Mouse (Mus musculus) liver (tissue): ENCODE results near the gene Aldh1l1.

Experiments
- DNase-seq: peaks from one replicate; pipeline ENCODE4 v3.0.0-alpha.2; 2020; ENCODE audit warnings: mixed read lengths

The Aldh1l1 gene

GRCm38 (mm10) chr6:90553197-90553596, 67.0 kb downstream of the Aldh1l1 start:
- no peak for DNase-seq

- no peak for DNase-seq
Observed at GRCm38 (mm10) chr6:90553682-90554081, 67.5 kb downstream of the Aldh1l1 start.

GRCm38 (mm10) chr6:90556534-90557058, 70.4 kb downstream of the Aldh1l1 start:
- DNase-seq = no peak

GRCm38 (mm10) chr6:90557077-90557476, 70.8 kb downstream of the Aldh1l1 start:
- DNase-seq = no peak

- no peak for DNase-seq
Observed at GRCm38 (mm10) chr6:90557829-90558693, 71.8 kb downstream of the Aldh1l1 start.

GRCm38 (mm10) chr6:90560390-90561058, 74.3 kb downstream of the Aldh1l1 start:
- DNase-seq = no peak

- no peak for DNase-seq
Observed at GRCm38 (mm10) chr6:90561234-90561781, 75.1 kb downstream of the Aldh1l1 start.

- no peak for DNase-seq
Observed at GRCm38 (mm10) chr6:90564240-90564639, 78.0 kb downstream of the Aldh1l1 start.

GRCm38 (mm10) chr6:90565357-90566215, 79.4 kb downstream of the Aldh1l1 start:
- no peak for DNase-seq

- no peak for DNase-seq
Observed at GRCm38 (mm10) chr6:90567486-90567885, 81.3 kb downstream of the Aldh1l1 start.

GRCm38 (mm10) chr6:90567928-90568327, 81.7 kb downstream of the Aldh1l1 start:
- no peak for DNase-seq

GRCm38 (mm10) chr6:90568721-90569120, 82.5 kb downstream of the Aldh1l1 start:
- no peak for DNase-seq

- no peak for DNase-seq
Observed at GRCm38 (mm10) chr6:90569736-90570383, 83.6 kb downstream of the Aldh1l1 start.

- DNase-seq = no peak
Observed at GRCm38 (mm10) chr6:90570392-90570791, 84.2 kb downstream of the Aldh1l1 start.

GRCm38 (mm10) chr6:90575261-90575715, 89.1 kb downstream of the Aldh1l1 start:
- DNase-seq = peak; percentile 73

GRCm38 (mm10) chr6:90578174-90578573, 91.9 kb downstream of the Aldh1l1 start:
- DNase-seq = peak; percentile 26

- no peak for DNase-seq
Observed at GRCm38 (mm10) chr6:90582331-90582730, 96.1 kb downstream of the Aldh1l1 start.

- no peak for DNase-seq
Observed at GRCm38 (mm10) chr6:90588113-90588512, 101.9 kb downstream of the Aldh1l1 start.

- DNase-seq = no peak
Observed at GRCm38 (mm10) chr6:90590707-90591106, 104.5 kb downstream of the Aldh1l1 start.

- DNase-seq = no peak
Observed at GRCm38 (mm10) chr6:90594972-90595371, 108.7 kb downstream of the Aldh1l1 start.

- no peak for DNase-seq
Observed at GRCm38 (mm10) chr6:90597060-90597459, 110.8 kb downstream of the Aldh1l1 start.

GRCm38 (mm10) chr6:90597592-90597991, 111.4 kb downstream of the Aldh1l1 start:
- DNase-seq = no peak
